Mouse (Mus musculus): ENCODE results near the gene Chrnb1. TPM values are rescaled to one million over a fixed set of nuclear protein-coding genes. Genes with fewer than 3 reads are reported as not detected.

The Chrnb1 gene
- polyA plus RNA-seq, 1 experiment from 2014 or later, result 4.2 TPM

- H3K9me3 ChIP-seq (ENCODE audit: control insufficient read depth, low read length), result no peaks in the 10 kb centered on the region
- no peak overlapping the region for H3K9ac ChIP-seq (ENCODE audit: low read length)
- H3K36me3 ChIP-seq (ENCODE audit: control insufficient read depth, insufficient read depth, low read length), result no peaks in the 10 kb centered on the region
- peaks cover 11% of the 10 kb centered on the region for H3K27me3 ChIP-seq (ENCODE audit: control insufficient read depth, insufficient read depth, low read length)
- no peak for ATAC-seq (ENCODE audit: insufficient read depth, low FRiP score, low TSS enrichment)
- H3K4me3 ChIP-seq (ENCODE audit: low read depth, low read length), result no peak overlapping the region
- no peak for DNase-seq (ENCODE audit: low spot score)
- no peak overlapping the region for H3K27ac ChIP-seq (ENCODE audit: low read depth, low read length)
- no peaks in the 10 kb centered on the region for H3K4me1 ChIP-seq (ENCODE audit: control insufficient read depth, insufficient read depth, low read length)
- no peak overlapping the region for H3K4me2 ChIP-seq (ENCODE audit: low read depth)
Observed at GRCm38 (mm10) chr11:69810280-69810679, 14.5 kb upstream of the Chrnb1 start.

GRCm38 (mm10) chr11:69807641-69808040 lies 11.9 kb upstream of the Chrnb1 start:
- no peak for ATAC-seq (ENCODE audit: insufficient read depth, low FRiP score, low TSS enrichment)
- H3K4me3 ChIP-seq (ENCODE audit: low read depth, low read length), result no peak overlapping the region
- H3K36me3 ChIP-seq (ENCODE audit: control insufficient read depth, insufficient read depth, low read length), result no peaks in the 10 kb centered on the region
- 88% methylated on average over 2 of the region's 2 CpGs for WGBS
- peaks cover 13% of the 10 kb centered on the region for H3K4me1 ChIP-seq (ENCODE audit: control insufficient read depth, insufficient read depth, low read length)
- H3K27me3 ChIP-seq (ENCODE audit: control insufficient read depth, insufficient read depth, low read length), result peaks cover 35% of the 10 kb centered on the region
- H3K9ac ChIP-seq (ENCODE audit: low read length), result no peak overlapping the region
- no peaks in the 10 kb centered on the region for H3K9me3 ChIP-seq (ENCODE audit: control insufficient read depth, low read length)
- no peak overlapping the region for H3K27ac ChIP-seq (ENCODE audit: low read depth, low read length)
- DNase-seq (ENCODE audit: low spot score), result no peak
- H3K4me2 ChIP-seq (ENCODE audit: low read depth), result no peak overlapping the region

GRCm38 (mm10) chr11:69806378-69806777 lies 10.6 kb upstream of the Chrnb1 start:
- Histone ChIP-seq H3K4me1 (ENCODE audit: control insufficient read depth, insufficient read depth, low read length) (peaks cover 17% of the 10 kb centered on the region), H3K9ac (ENCODE audit: low read length) (no peak overlapping the region), H3K4me2 (ENCODE audit: low read depth) (no peak overlapping the region), H3K4me3 (ENCODE audit: low read depth, low read length) (no peak overlapping the region), H3K27ac (ENCODE audit: low read depth, low read length) (no peak overlapping the region), H3K9me3 (ENCODE audit: control insufficient read depth, low read length) (no peaks in the 10 kb centered on the region), H3K27me3 (ENCODE audit: control insufficient read depth, insufficient read depth, low read length) (peaks cover 48% of the 10 kb centered on the region), H3K36me3 (ENCODE audit: control insufficient read depth, insufficient read depth, low read length) (no peaks in the 10 kb centered on the region)
- no peak for DNase-seq (ENCODE audit: low spot score)
- ATAC-seq (ENCODE audit: insufficient read depth, low FRiP score, low TSS enrichment), result no peak
- WGBS, result 82% methylated on average over 4 of the region's 4 CpGs

GRCm38 (mm10) chr11:69804972-69805909 lies 9.5 kb upstream of the Chrnb1 start, which contains the start of gene Tmem102:
Tmem102 (minus strand) TSS chr11:69805624.
- Histone ChIP-seq H3K9ac (ENCODE audit: low read length) (no peak within 1 kb of the TSS), H3K9me3 (ENCODE audit: control insufficient read depth, low read length) (no peaks in the 10 kb centered on the region), H3K27ac (ENCODE audit: low read depth, low read length) (no peak within 1 kb of the TSS), H3K4me1 (ENCODE audit: control insufficient read depth, insufficient read depth, low read length) (peaks cover 22% of the 10 kb centered on the region), H3K36me3 (ENCODE audit: control insufficient read depth, insufficient read depth, low read length) (no peaks in the 10 kb centered on the region), H3K4me2 (ENCODE audit: low read depth) (peak within 1 kb of the TSS; percentile 89), H3K27me3 (ENCODE audit: control insufficient read depth, insufficient read depth, low read length) (peaks cover 53% of the 10 kb centered on the region), H3K4me3 (ENCODE audit: low read depth, low read length) (peak within 1 kb of the TSS; percentile 1; the same call in 1 of the 2 replicates)
- WGBS, result 6% methylated on average over 29 of the region's 29 CpGs
- no peak for ATAC-seq (ENCODE audit: insufficient read depth, low FRiP score, low TSS enrichment)
- no peak for DNase-seq (ENCODE audit: low spot score)

DNA sequence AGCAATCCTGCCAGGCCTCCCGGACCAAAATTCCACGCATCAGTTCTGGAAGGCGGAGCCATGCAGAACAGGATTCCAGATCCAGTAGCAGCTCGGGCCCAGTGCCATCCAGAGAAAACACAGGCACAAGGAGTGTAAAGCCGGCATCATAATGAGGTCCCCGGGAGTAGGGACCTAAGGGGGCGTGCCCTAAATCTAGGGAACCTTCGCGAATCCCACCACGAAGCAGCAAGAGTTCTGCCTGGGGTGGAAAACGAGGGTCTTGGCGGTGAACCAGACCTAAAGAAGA lies 8.9 kb upstream of the Chrnb1 start:
- Histone ChIP-seq H3K27ac (ENCODE audit: low read depth, low read length) (no peak overlapping the region), H3K9me3 (ENCODE audit: control insufficient read depth, low read length) (no peaks in the 10 kb centered on the region), H3K27me3 (ENCODE audit: control insufficient read depth, insufficient read depth, low read length) (peaks cover 53% of the 10 kb centered on the region), H3K9ac (ENCODE audit: low read length) (no peak overlapping the region), H3K36me3 (ENCODE audit: control insufficient read depth, insufficient read depth, low read length) (no peaks in the 10 kb centered on the region), H3K4me3 (ENCODE audit: low read depth, low read length) (no peak overlapping the region; the same call in 1 of the 2 replicates), H3K4me1 (ENCODE audit: control insufficient read depth, insufficient read depth, low read length) (peaks cover 28% of the 10 kb centered on the region), H3K4me2 (ENCODE audit: low read depth) (peak overlapping the region; percentile 89)
- DNase-seq (ENCODE audit: low spot score) (no peak), ATAC-seq (ENCODE audit: insufficient read depth, low FRiP score, low TSS enrichment) (no peak)
- WGBS, result 4% methylated on average over 12 of the region's 12 CpGs

DNA sequence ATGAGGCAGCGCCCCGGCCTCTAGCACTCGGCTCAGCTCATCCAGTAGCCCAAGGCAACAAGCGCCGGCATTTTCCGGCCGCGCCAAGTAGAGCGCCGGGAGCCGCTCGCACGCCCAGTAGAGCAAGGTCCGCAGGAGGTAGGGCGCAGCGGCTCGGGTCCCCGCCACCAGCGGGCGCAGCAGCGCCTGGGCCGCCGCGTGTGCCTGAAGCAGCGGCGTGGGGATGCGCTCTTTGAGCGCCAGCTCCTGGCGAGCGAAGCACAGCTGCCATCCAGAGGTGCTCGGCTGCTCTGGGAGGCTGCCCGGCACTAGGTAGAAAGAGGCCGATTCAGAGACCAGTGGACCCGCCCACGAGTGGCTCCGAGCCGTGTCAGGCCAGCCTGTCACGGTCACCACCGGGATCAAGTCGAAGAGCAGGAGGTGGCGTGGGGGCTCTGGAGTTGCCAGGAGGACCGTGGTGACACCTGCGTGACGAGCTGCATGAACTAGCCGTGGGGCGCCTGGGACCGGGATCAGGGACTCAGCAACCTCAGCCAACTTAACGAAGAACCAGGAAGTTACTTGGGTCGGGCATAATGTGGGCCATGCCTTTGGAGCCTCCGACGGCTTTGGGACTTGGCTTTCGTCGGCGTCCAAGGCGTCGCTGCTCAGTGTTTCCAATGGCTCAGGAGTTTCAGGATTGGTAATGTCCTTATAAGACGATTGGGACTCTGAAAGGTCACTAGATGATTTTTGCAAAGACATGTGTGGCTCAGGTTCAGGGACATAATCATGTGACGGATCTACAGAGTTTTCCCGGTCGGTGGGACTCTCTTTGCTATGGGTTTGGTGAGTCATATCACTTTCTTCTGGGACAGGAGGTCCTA lies 8.3 kb upstream of the Chrnb1 start:
- DNase-seq (ENCODE audit: low spot score), result peak; percentile 85
- Histone ChIP-seq H3K4me3 (ENCODE audit: low read depth, low read length) (peak overlapping the region; percentile 32), H3K9me3 (ENCODE audit: control insufficient read depth, low read length) (no peaks in the 10 kb centered on the region), H3K27me3 (ENCODE audit: control insufficient read depth, insufficient read depth, low read length) (peaks cover 54% of the 10 kb centered on the region), H3K27ac (ENCODE audit: low read depth, low read length) (no peak overlapping the region), H3K9ac (ENCODE audit: low read length) (peak overlapping the region; percentile 19), H3K36me3 (ENCODE audit: control insufficient read depth, insufficient read depth, low read length) (no peaks in the 10 kb centered on the region), H3K4me1 (ENCODE audit: control insufficient read depth, insufficient read depth, low read length) (peaks cover 30% of the 10 kb centered on the region), H3K4me2 (ENCODE audit: low read depth) (peak overlapping the region; percentile 89)
- no peak for ATAC-seq (ENCODE audit: insufficient read depth, low FRiP score, low TSS enrichment)
- WGBS, result under 1% methylated on average over 60 of the region's 60 CpGs

DNA sequence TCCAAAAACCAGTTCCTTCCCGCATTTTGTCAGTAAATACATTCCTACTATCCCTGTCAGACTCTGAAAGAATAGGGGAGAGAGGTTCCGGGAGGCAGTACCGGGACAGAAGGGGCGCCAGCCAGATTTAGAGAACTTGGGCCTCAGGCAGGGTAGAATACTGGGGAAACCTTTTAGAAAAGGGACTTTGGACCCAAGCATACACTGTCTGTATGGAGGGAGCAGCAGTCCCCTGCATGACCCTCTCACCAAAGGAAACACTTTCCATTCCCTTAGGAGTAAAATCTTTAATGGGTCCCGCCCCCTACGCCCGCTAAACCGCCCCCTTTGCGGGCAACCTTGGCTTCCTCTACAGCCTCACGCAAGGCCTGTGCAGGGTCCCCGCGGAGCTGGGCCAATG lies 7.6 kb upstream of the Chrnb1 start:
- H3K36me3 ChIP-seq (ENCODE audit: control insufficient read depth, insufficient read depth, low read length), result no peaks in the 10 kb centered on the region
- whole genome bisulfite sequencing, result 2% methylated on average over 12 of the region's 12 CpGs
- no peaks in the 10 kb centered on the region for H3K9me3 ChIP-seq (ENCODE audit: control insufficient read depth, low read length)
- ATAC-seq (ENCODE audit: insufficient read depth, low FRiP score, low TSS enrichment) (no peak), DNase-seq (ENCODE audit: low spot score) (no peak)
- H3K4me3 ChIP-seq (ENCODE audit: low read depth, low read length), result peak overlapping the region; percentile 32
- peak overlapping the region; percentile 89 for H3K4me2 ChIP-seq (ENCODE audit: low read depth)
- peaks cover 55% of the 10 kb centered on the region for H3K27me3 ChIP-seq (ENCODE audit: control insufficient read depth, insufficient read depth, low read length)
- peak overlapping the region; percentile 19 for H3K9ac ChIP-seq (ENCODE audit: low read length)
- H3K27ac ChIP-seq (ENCODE audit: low read depth, low read length), result no peak overlapping the region
- peaks cover 30% of the 10 kb centered on the region for H3K4me1 ChIP-seq (ENCODE audit: control insufficient read depth, insufficient read depth, low read length)

DNA sequence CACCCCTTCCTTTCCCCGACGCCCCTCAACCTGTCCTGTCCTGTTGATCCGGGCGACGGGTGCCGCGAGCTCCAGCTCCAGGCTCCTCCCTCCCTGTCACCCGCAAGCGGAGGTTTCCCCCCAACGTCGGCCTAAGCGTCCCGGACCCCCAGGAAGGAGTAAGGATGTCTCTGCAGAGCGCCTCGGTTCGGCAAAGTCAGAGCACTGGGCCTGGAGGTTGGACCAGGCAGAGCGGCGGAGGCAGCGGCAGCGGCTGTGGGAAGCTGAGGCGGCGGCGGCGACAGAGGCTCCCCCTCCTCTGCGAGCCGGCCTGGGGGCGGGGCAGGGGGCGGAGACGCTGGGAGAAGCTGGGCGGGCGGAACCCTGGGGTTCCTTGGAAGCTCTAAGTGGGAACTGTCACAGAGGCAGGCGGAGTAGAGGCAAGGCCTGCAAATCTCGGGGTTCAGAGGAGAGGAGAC lies 6.9 kb upstream of the Chrnb1 start:
- Histone ChIP-seq H3K27me3 (ENCODE audit: control insufficient read depth, insufficient read depth, low read length) (peaks cover 55% of the 10 kb centered on the region), H3K4me1 (ENCODE audit: control insufficient read depth, insufficient read depth, low read length) (peaks cover 30% of the 10 kb centered on the region), H3K36me3 (ENCODE audit: control insufficient read depth, insufficient read depth, low read length) (no peaks in the 10 kb centered on the region), H3K4me3 (ENCODE audit: low read depth, low read length) (peak overlapping the region; percentile 52), H3K9me3 (ENCODE audit: control insufficient read depth, low read length) (no peaks in the 10 kb centered on the region), H3K27ac (ENCODE audit: low read depth, low read length) (no peak overlapping the region), H3K9ac (ENCODE audit: low read length) (peak overlapping the region; percentile 61), H3K4me2 (ENCODE audit: low read depth) (peak overlapping the region; percentile 89)
- WGBS, result under 1% methylated on average over 28 of the region's 33 CpGs
- ATAC-seq (ENCODE audit: insufficient read depth, low FRiP score, low TSS enrichment), result no peak
- DNase-seq (ENCODE audit: low spot score), result peak; percentile 78

All from neural tube, embryonic 11.5 days (tissue).